Mouse (Mus musculus) forebrain, postnatal 0 days (tissue): ENCODE results near the gene Ak4. TPM values are rescaled to one million over a fixed set of nuclear protein-coding genes. Genes with fewer than 3 reads are reported as not detected.

Source experiments
- ATAC-seq: fragments of 200-750 bp; cut with Nextera tagmentation; 2 replicates; pipeline ENCODE4 v1.8.0; 2017; ENCODE audit warnings: mild to moderate bottlenecking, moderate library complexity
- DNase-seq: peaks from one replicate; pipeline ENCODE4 v3.0.0-alpha.2; 2015
- H3K27ac ChIP-seq: fragments of 300-500 bp; sonication (generic); 2 replicates; pipeline ENCODE4 v1.5.1; 2014; ENCODE audit warnings: low read depth, mild to moderate bottlenecking, antibody characterized with exemption, low read length, moderate library complexity, mixed read lengths
- H3K27me3 ChIP-seq: fragments of 300-500 bp; sonication (generic); 2 replicates; pipeline ENCODE4 v1.6.1; 2014; ENCODE audit warnings: mild to moderate bottlenecking, low read length, mixed read lengths; ENCODE audit not compliant: insufficient read depth
- H3K36me3 ChIP-seq: fragments of 300-500 bp; sonication (generic); 2 replicates; pipeline ENCODE4 v1.6.1; 2014; ENCODE audit warnings: mild to moderate bottlenecking, moderate library complexity; ENCODE audit not compliant: insufficient read depth
- H3K4me1 ChIP-seq: fragments of 300-500 bp; sonication (generic); 2 replicates; pipeline ENCODE4 v1.6.1; 2014; ENCODE audit warnings: antibody characterized with exemption; ENCODE audit not compliant: insufficient read depth
- H3K4me2 ChIP-seq: fragments of 300-500 bp; sonication (generic); 2 replicates; pipeline ENCODE4 v1.6.1; 2014; ENCODE audit warnings: low read depth, mild to moderate bottlenecking, moderate library complexity
- H3K4me3 ChIP-seq: fragments of 300-500 bp; sonication (generic); 2 replicates; pipeline ENCODE4 v1.5.1; 2014; ENCODE audit warnings: low read depth, low read length, mixed read lengths
- H3K9ac ChIP-seq: fragments of 300-500 bp; sonication (generic); 2 replicates; pipeline ENCODE4 v1.6.1; 2014; ENCODE audit warnings: mild to moderate bottlenecking
- H3K9me3 ChIP-seq: fragments of 300-500 bp; sonication (generic); 2 replicates; pipeline ENCODE4 v1.6.1; 2016; ENCODE audit warnings: low read length
- CTCF ChIP-seq: sonication (generic); IDR thresholded peaks from 2 replicates; pipeline ENCODE4 v1.5.1; 2016; ENCODE audit warnings: antibody characterized with exemption, control low read depth, low read depth
- WGBS: fragments of 180-500 bp; shearing (Covaris S2); extraction: QIAGEN DNeasy Blood & Tissue Kit; methylation state at CpG from one replicate; pipeline ENCODE4 v1.1.7; 2014; 5-methylcytosine and 5-hydroxymethylcytosine counted together
- polyA plus RNA-seq: library from polyadenylated mRNA; unstranded; fragments of >200 nt; fragmentation: Nextera tagmentation; extraction: Ambion mirVana; gene quantifications from 2 replicates; pipeline ENCODE4 v1.2.1, GENCODE M21; 2015
- total RNA-seq: library from RNA; depleted of rRNA; stranded (reverse); fragments of >200 nt; gene quantifications from 2 replicates; pipeline ENCODE4 v1.2.3, GENCODE M21; 2014

Ak4 gene
- total and polyA plus RNA-seq, 2 experiments from 2014 or later: 6.0 to 10.2 TPM

GRCm38 (mm10) chr4:101472767-101473166, 53.7 kb downstream of the Ak4 start:
- TF ChIP-seq CTCF: no peak
- Histone ChIP-seq H3K27ac (no peak overlapping the region), H3K9me3 (no peaks in the 10 kb centered on the region), H3K36me3 (no peaks in the 10 kb centered on the region), H3K27me3 (no peaks in the 10 kb centered on the region), H3K4me3 (no peak overlapping the region), H3K9ac (no peak overlapping the region), H3K4me2 (no peak overlapping the region), H3K4me1 (no peaks in the 10 kb centered on the region)
- no peak for ATAC-seq
- 82% methylated on average over 3 of the region's 3 CpGs for WGBS
- no peak for DNase-seq

- WGBS: 83% methylated on average over 8 of the region's 8 CpGs
- no peaks in the 10 kb centered on the region for H3K36me3 ChIP-seq
These were observed 71.3 kb downstream of the Ak4 start for GRCm38 (mm10) chr4:101490320-101490917.

GRCm38 (mm10) chr4:101491704-101492103, 72.6 kb downstream of the Ak4 start:
- Histone ChIP-seq H3K27me3 (peaks cover 5% of the 10 kb centered on the region), H3K4me2 (no peak overlapping the region), H3K27ac (no peak overlapping the region), H3K9me3 (no peaks in the 10 kb centered on the region), H3K4me1 (no peaks in the 10 kb centered on the region), H3K9ac (no peak overlapping the region), H3K36me3 (no peaks in the 10 kb centered on the region), H3K4me3 (no peak overlapping the region)
- no peak for DNase-seq
- ATAC-seq: no peak
- WGBS: 75% methylated on average over 6 of the region's 6 CpGs
- TF ChIP-seq CTCF: no peak

More at GRCm38 (mm10) chr4:101490320-101490917, 71.3 kb downstream of the Ak4 start:
- no peak overlapping the region for H3K27ac ChIP-seq
- no peaks in the 10 kb centered on the region for H3K9me3 ChIP-seq
- H3K4me3 ChIP-seq: no peak overlapping the region
- H3K27me3 ChIP-seq: no peaks in the 10 kb centered on the region
- no peak overlapping the region for H3K9ac ChIP-seq
- no peak for TF ChIP-seq CTCF
- ATAC-seq (no peak), DNase-seq (no peak)
- H3K4me1 ChIP-seq: no peaks in the 10 kb centered on the region
- H3K4me2 ChIP-seq: no peak overlapping the region

GRCm38 (mm10) chr4:101493611-101494197, 74.6 kb downstream of the Ak4 start:
- Histone ChIP-seq H3K4me2 (no peak overlapping the region), H3K4me3 (no peak overlapping the region), H3K36me3 (no peaks in the 10 kb centered on the region), H3K27ac (no peak overlapping the region), H3K9me3 (no peaks in the 10 kb centered on the region), H3K4me1 (peaks cover 7% of the 10 kb centered on the region; the same call in 1 of the 2 replicates), H3K9ac (no peak overlapping the region), H3K27me3 (peaks cover 5% of the 10 kb centered on the region)
- DNase-seq: no peak
- no peak for TF ChIP-seq CTCF
- no peak for ATAC-seq

GRCm38 (mm10) chr4:101496188-101496533, 77.1 kb downstream of the Ak4 start:
- Histone ChIP-seq H3K4me1 (peaks cover 7% of the 10 kb centered on the region; the same call in 1 of the 2 replicates), H3K4me2 (peak overlapping the region; percentile 92), H3K27ac (no peak overlapping the region), H3K9ac (peak overlapping the region; percentile 66), H3K4me3 (peak overlapping the region; percentile 67), H3K36me3 (no peaks in the 10 kb centered on the region), H3K27me3 (peaks cover 5% of the 10 kb centered on the region), H3K9me3 (no peaks in the 10 kb centered on the region)
- peak; percentile 53 for ATAC-seq
- no peak for TF ChIP-seq CTCF
- no peak for DNase-seq
- WGBS: 2% methylated on average over 28 of the region's 28 CpGs

GRCm38 (mm10) chr4:101496534-101497237, 77.6 kb downstream of the Ak4 start, which contains the start of gene Dnajc6:
Dnajc6 (plus strand) TSS chr4:101496648.
- peak within 1 kb of the TSS; percentile 66 for H3K9ac ChIP-seq
- H3K4me1 ChIP-seq: peaks cover 7% of the 10 kb centered on the region; the same call in 1 of the 2 replicates
- H3K9me3 ChIP-seq: no peaks in the 10 kb centered on the region
- 0 out of 2 replicates have a peak, but pooled peaks have one; percentile 12 for TF ChIP-seq CTCF
- 1% methylated on average over 55 of the region's 57 CpGs for WGBS
- H3K4me3 ChIP-seq: peak within 1 kb of the TSS; percentile 67
- ATAC-seq: peak; percentile 84
- no peaks in the 10 kb centered on the region for H3K36me3 ChIP-seq
- peak; percentile 57 for DNase-seq
- H3K27ac ChIP-seq: no peak within 1 kb of the TSS
- peaks cover 5% of the 10 kb centered on the region for H3K27me3 ChIP-seq
- peak within 1 kb of the TSS; percentile 92 for H3K4me2 ChIP-seq

GRCm38 (mm10) chr4:101497336-101497735, 78.3 kb downstream of the Ak4 start:
- Histone ChIP-seq H3K27me3 (peaks cover 5% of the 10 kb centered on the region), H3K9me3 (no peaks in the 10 kb centered on the region), H3K4me1 (peaks cover 7% of the 10 kb centered on the region; the same call in 1 of the 2 replicates), H3K27ac (no peak overlapping the region), H3K9ac (peak overlapping the region; percentile 66; the same call in 1 of the 2 replicates), H3K4me3 (peak overlapping the region; percentile 67), H3K36me3 (no peaks in the 10 kb centered on the region), H3K4me2 (peak overlapping the region; percentile 92)
- TF ChIP-seq CTCF: no peak
- WGBS: 5% methylated on average over 14 of the region's 14 CpGs
- no peak for ATAC-seq
- DNase-seq: peak; percentile 43
